In the genomic region with DNA sequence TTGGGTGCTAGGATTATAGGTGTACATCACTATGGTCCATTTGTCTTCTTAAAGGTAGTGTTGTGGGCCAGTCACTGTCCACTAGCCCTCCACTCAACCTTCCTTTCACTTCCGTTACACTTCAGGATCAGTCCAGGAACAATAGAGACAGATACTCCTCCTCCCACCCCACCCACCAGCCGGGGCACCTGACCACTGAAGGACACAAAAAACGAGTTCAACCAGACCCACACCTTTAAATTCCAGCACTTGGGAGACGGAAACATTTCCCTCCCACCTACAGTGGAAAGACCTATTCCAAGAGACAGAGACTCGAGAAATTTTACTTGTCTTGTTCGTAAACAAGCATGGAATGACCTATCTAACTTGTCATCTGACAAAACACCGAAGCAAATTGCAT, we compare ENCODE assay signal across 20 mouse cellular contexts. TPM values are rescaled to one million over a fixed set of nuclear protein-coding genes. Genes with fewer than 3 reads are reported as not detected.
"Had no signal": no experiment of that assay in that cellular context is flagged by ENCODE, and none has a peak within 500 bp of the region (broad histone marks: within the 10 kb centered on the region; RNA-seq: fewer than 3 reads in every experiment).

No protein-coding gene starts in this region.

- H3K36me3 ChIP-seq: lung, embryonic 15.5 days; midbrain, embryonic 10.5 days; midbrain, embryonic 12.5 days; neural tube, embryonic 13.5 days; neural tube, embryonic 15.5 days had no signal

- H3K9me3 ChIP-seq: lung, embryonic 15.5 days; megakaryocyte, embryonic 14.5 days; midbrain, embryonic 10.5 days; midbrain, embryonic 12.5 days; neural tube, embryonic 13.5 days; neural tube, embryonic 15.5 days had no signal

- H3K4me3 ChIP-seq: lung, embryonic 15.5 days; megakaryocyte, embryonic 14.5 days; midbrain, embryonic 10.5 days; midbrain, embryonic 12.5 days; myocyte; neural tube, embryonic 13.5 days; neural tube, embryonic 15.5 days had no signal

- H3K4me1 ChIP-seq: lung, embryonic 15.5 days; megakaryocyte, embryonic 14.5 days; midbrain, embryonic 10.5 days; midbrain, embryonic 12.5 days; neural tube, embryonic 13.5 days; neural tube, embryonic 15.5 days had no signal

- DNase-seq: lung, adult 2 months; lung, postnatal 14 days; lung, postnatal 36 days; midbrain, embryonic 14.5 days; retina, postnatal 1 day; right cerebral cortex, adult 18-20 months; right cerebral cortex, postnatal 25 days; right cerebral cortex, postnatal 4 days; spleen, adult 18-20 months; thymus, adult 18-20 months; thymus, postnatal 14 days; thymus, postnatal 36 days had no signal

RNA-seq across cellular contexts. Expression of a gene that starts 18.0 kb away (rescaled TPM):
- total RNA-seq: megakaryocyte progenitor cell, adult 5-6 weeks had no signal
